7 mouse cellular contexts compared by ENCODE assay signal in genomic region chr19:5001666-5002406, GRCm38 (mm10). TPM values are rescaled to one million over a fixed set of nuclear protein-coding genes. Genes with fewer than 3 reads are reported as not detected.
DNase-seq lines count a peak whose midpoint lies in the region; ATAC-seq lines count a peak whose summit lies in the region.

No protein-coding gene starts in this region.

- H3K4me3 ChIP-seq in limb, embryonic 10.5 days, result peak overlapping the region; percentile 48
- peak overlapping the region; percentile 35 for H3K4me3 ChIP-seq in midbrain, embryonic 14.5 days (replicated peaks; ENCODE audit: low read depth, low read length)

- peak overlapping the region; percentile 66 for H3K9ac ChIP-seq in midbrain, embryonic 14.5 days (replicated peaks; ENCODE audit: low read length)

- ATAC-seq in midbrain, embryonic 14.5 days (ENCODE audit: low FRiP score, low TSS enrichment), result peak; percentile 97

- H3K9me3 ChIP-seq in limb, embryonic 10.5 days (replicated peaks), result no peaks in the 10 kb centered on the region
- no peaks in the 10 kb centered on the region for H3K9me3 ChIP-seq in midbrain, embryonic 14.5 days (ENCODE audit: control insufficient read depth, low read length)

- WGBS in limb, embryonic 10.5 days, result 1% methylated on average over 39 of the region's 39 CpGs
- under 1% methylated on average over 39 of the region's 39 CpGs for WGBS in midbrain, embryonic 14.5 days

- H3K27me3 ChIP-seq in limb, embryonic 10.5 days (ENCODE audit: low read depth, poor library complexity, severe bottlenecking), result peaks cover 34% of the 10 kb centered on the region
- H3K27me3 ChIP-seq in midbrain, embryonic 14.5 days (ENCODE audit: control insufficient read depth, insufficient read depth, low read length), result no peaks in the 10 kb centered on the region

- H3K4me2 ChIP-seq in midbrain, embryonic 14.5 days (ENCODE audit: low read length), result peak overlapping the region; percentile 77

- H3K27ac ChIP-seq in limb, embryonic 10.5 days, result no peak overlapping the region
- peak overlapping the region; percentile 95 for H3K27ac ChIP-seq in midbrain, embryonic 14.5 days (replicated peaks; ENCODE audit: low read depth, low read length)

- peaks cover 11% of the 10 kb centered on the region for H3K4me1 ChIP-seq in limb, embryonic 10.5 days
- H3K4me1 ChIP-seq in midbrain, embryonic 14.5 days (ENCODE audit: control insufficient read depth, insufficient read depth, low read length), result peaks cover 14% of the 10 kb centered on the region

- H3K36me3 ChIP-seq in limb, embryonic 10.5 days, result no peaks in the 10 kb centered on the region
- H3K36me3 ChIP-seq in midbrain, embryonic 14.5 days (ENCODE audit: control insufficient read depth, insufficient read depth, low read length), result no peaks in the 10 kb centered on the region

- DNase-seq in adrenal gland, adult 8-10 months, result peak; percentile 65
- DNase-seq in embryo, embryonic 9.5 days (ENCODE audit: extremely low spot score), result peak; percentile 82
- DNase-seq in heart, adult 18-20 months, result peak; percentile 71 to 86
- peak; percentile 72 for DNase-seq in kidney, adult 18-20 months
- peak; percentile 85 for DNase-seq in limb, embryonic 10.5 days (ENCODE audit: low spot score)
- DNase-seq in midbrain, embryonic 14.5 days, result peak; percentile 97
- DNase-seq in spleen, adult 12 weeks (ENCODE audit: low spot score), result peak; percentile 38

RNA-seq across cellular contexts. Expression of gene Npas4, which starts 11.7 kb away (rescaled TPM):
- under 1 TPM; 0.17 to 0.43 (median 0.32) TPM for total RNA-seq in adrenal gland, adult 8-10 months (2022)
- under 1 TPM in 1 of 2 experiments, not detected in 1; 0.10 TPM for total RNA-seq in heart, adult 18-20 months (2021)
- not detected in 2 replicates for polyA plus RNA-seq in limb, embryonic 10.5 days (2016; fragmentation: Nextera tagmentation; extraction: Ambion mirVana)
- polyA plus RNA-seq in midbrain, embryonic 14.5 days (2014; fragmentation: Nextera tagmentation; extraction: Ambion mirVana), result 0.24 and 0.58 TPM in 2 replicates

RNA-seq across cellular contexts. Expression of gene Slc29a2, which starts 21.8 kb away (rescaled TPM):
- total RNA-seq in adrenal gland, adult 8-10 months (2022), result 1 to 10 TPM; 4.0 to 5.7 (median 4.5) TPM
- 1 to 10 TPM; 6.9 to 8.8 TPM for total RNA-seq in heart, adult 18-20 months (2021)
- 7.3 and 8.6 TPM in 2 replicates for polyA plus RNA-seq in limb, embryonic 10.5 days (2016; fragmentation: Nextera tagmentation; extraction: Ambion mirVana)
- polyA plus RNA-seq in midbrain, embryonic 14.5 days (2014; fragmentation: Nextera tagmentation; extraction: Ambion mirVana), result 6.2 and 8.7 TPM in 2 replicates

RNA-seq across cellular contexts. Expression of gene B4gat1, which starts 36.8 kb away (rescaled TPM):
- 10 to 100 TPM; 44.3 to 54.2 (median 51.8) TPM for total RNA-seq in adrenal gland, adult 8-10 months (2022)
- 10 to 100 TPM; 46.0 TPM for total RNA-seq in heart, adult 18-20 months (2021)
- 35.5 and 35.6 TPM in 2 replicates for polyA plus RNA-seq in limb, embryonic 10.5 days (2016; fragmentation: Nextera tagmentation; extraction: Ambion mirVana)
- polyA plus RNA-seq in midbrain, embryonic 14.5 days (2014; fragmentation: Nextera tagmentation; extraction: Ambion mirVana), result 69.7 and 77.4 TPM in 2 replicates

RNA-seq across cellular contexts. Expression of gene AC124502.3, which starts 36.9 kb away (rescaled TPM):
- total RNA-seq in adrenal gland, adult 8-10 months (2022), result 1 to 10 TPM in 3 of 4 experiments, under 1 TPM in 1; 0.59 to 3.9 (median 1.9) TPM
- total RNA-seq in heart, adult 18-20 months (2021), result 1 to 10 TPM in 1 of 2 experiments, under 1 TPM in 1; 0.93 to 2.7 TPM
- polyA plus RNA-seq in limb, embryonic 10.5 days (2016; fragmentation: Nextera tagmentation; extraction: Ambion mirVana), result 1.8 and 3.1 TPM in 2 replicates
- 1.5 and 1.6 TPM in 2 replicates for polyA plus RNA-seq in midbrain, embryonic 14.5 days (2014; fragmentation: Nextera tagmentation; extraction: Ambion mirVana)

RNA-seq across cellular contexts. Expression of gene Brms1, which starts 39.3 kb away (rescaled TPM):
- total RNA-seq in adrenal gland, adult 8-10 months (2022), result 10 to 100 TPM; 30.0 to 40.1 (median 33.6) TPM
- total RNA-seq in heart, adult 18-20 months (2021), result 10 to 100 TPM; 11.8 to 16.2 TPM
- polyA plus RNA-seq in limb, embryonic 10.5 days (2016; fragmentation: Nextera tagmentation; extraction: Ambion mirVana), result 74.6 and 84.6 TPM in 2 replicates
- polyA plus RNA-seq in midbrain, embryonic 14.5 days (2014; fragmentation: Nextera tagmentation; extraction: Ambion mirVana), result 32.0 and 39.0 TPM in 2 replicates

Comparison
In these comparisons a context has a peak if more than half of its experiments do, and no peak if none do; other contexts are left out.
1. DNase-seq: peak in every context shown above with its lines; median percentile 97 in midbrain, embryonic 14.5 days; 85 in limb, embryonic 10.5 days; 82 in embryo, embryonic 9.5 days; 78 in heart, adult 18-20 months; 72 in kidney, adult 18-20 months; 65 in adrenal gland, adult 8-10 months; 38 in spleen, adult 12 weeks.